Mouse (Mus musculus): ENCODE data around the gene Plin3. TPM values are rescaled to one million over a fixed set of nuclear protein-coding genes. Genes with fewer than 3 reads are reported as not detected.

Plin3 gene
- polyA plus RNA-seq, 1 experiment from 2014 or later: 48.4 TPM

MicroRNA genes within 50 kb of the gene (microRNA counts, 519-probe panel; counts per million panel counts)
- microRNA mmu-miR-7b: not detected

Small RNA genes lying within 50 kb of the gene (microRNA-seq; reads per million reads assigned to microRNA genes)
- 47.9 reads per million, percentile 41 among the genes with 10 or more reads in this experiment for gene Mir7b (ENCODE audit: borderline number of aligned reads)

Other genes with a start within 250 kb of the Plin3 start
- 23.1 and 25.7 TPM in 2 replicates for gene Ubxn6, start 217.8 kb downstream of the Plin3 start, polyA plus RNA-seq (2014; fragmentation: Nextera tagmentation; extraction: Ambion mirVana)
- 111 and 119 TPM in 2 replicates for gene Hdgfl2, start 213.2 kb downstream of the Plin3 start, polyA plus RNA-seq (2014; fragmentation: Nextera tagmentation; extraction: Ambion mirVana)
- 0.14 TPM in 1 of 2 replicates, not detected in the other for gene Plin4, start 183.1 kb downstream of the Plin3 start, polyA plus RNA-seq (2014; fragmentation: Nextera tagmentation; extraction: Ambion mirVana)
- 0.43 and 0.68 TPM in 2 replicates for gene Plin5, start 175.3 kb downstream of the Plin3 start, polyA plus RNA-seq (2014; fragmentation: Nextera tagmentation; extraction: Ambion mirVana)
- 0.23 and 0.34 TPM in 2 replicates for gene Lrg1, start 170.9 kb downstream of the Plin3 start, polyA plus RNA-seq (2014; fragmentation: Nextera tagmentation; extraction: Ambion mirVana)
- 1.4 and 1.5 TPM in 2 replicates for gene Sema6b, start 152.5 kb downstream of the Plin3 start, polyA plus RNA-seq (2014; fragmentation: Nextera tagmentation; extraction: Ambion mirVana)
- 6.8 and 7.5 TPM in 2 replicates for gene Tnfaip8l1, start 130.4 kb downstream of the Plin3 start, polyA plus RNA-seq (2014; fragmentation: Nextera tagmentation; extraction: Ambion mirVana)
- gene Mydgf, start 109.0 kb downstream of the Plin3 start, polyA plus RNA-seq (2014; fragmentation: Nextera tagmentation; extraction: Ambion mirVana): 98.7 and 102 TPM in 2 replicates
- 38.8 and 39.6 TPM in 2 replicates for gene Dpp9, start 74.0 kb downstream of the Plin3 start, polyA plus RNA-seq (2014; fragmentation: Nextera tagmentation; extraction: Ambion mirVana)
- 14.0 and 15.0 TPM in 2 replicates for gene Fem1a, start 36.1 kb downstream of the Plin3 start, polyA plus RNA-seq (2014; fragmentation: Nextera tagmentation; extraction: Ambion mirVana)
- 5.8 and 6.2 TPM in 2 replicates for gene Ticam1, start 16.1 kb downstream of the Plin3 start, polyA plus RNA-seq (2014; fragmentation: Nextera tagmentation; extraction: Ambion mirVana)
- not detected in 2 replicates for gene Arrdc5, start 7.4 kb upstream of the Plin3 start, polyA plus RNA-seq (2014; fragmentation: Nextera tagmentation; extraction: Ambion mirVana)
- 172 and 182 TPM in 2 replicates for gene Uhrf1, start 10.4 kb upstream of the Plin3 start, polyA plus RNA-seq (2014; fragmentation: Nextera tagmentation; extraction: Ambion mirVana)
- gene Kdm4b, start 33.2 kb upstream of the Plin3 start, polyA plus RNA-seq (2014; fragmentation: Nextera tagmentation; extraction: Ambion mirVana): 21.7 and 24.3 TPM in 2 replicates
- 33.4 and 39.8 TPM in 2 replicates for gene Ptprs, start 183.6 kb upstream of the Plin3 start, polyA plus RNA-seq (2014; fragmentation: Nextera tagmentation; extraction: Ambion mirVana)
- gene Znrf4, start 219.6 kb upstream of the Plin3 start, polyA plus RNA-seq (2014; fragmentation: Nextera tagmentation; extraction: Ambion mirVana): not detected in 2 replicates